Mouse (Mus musculus) erythroblast, embryonic 14.5 days (primary cell): ENCODE results near the gene Ldlrap1.

Experiments
- GATA1 ChIP-seq: IDR thresholded peaks from 2 replicates; pipeline ENCODE4 v1.6.1; 2012; ENCODE audit warnings: low read length, inconsistent platforms, mixed read lengths
- TAL1 ChIP-seq: IDR thresholded peaks from 3 replicates; pipeline ENCODE4 v1.6.1; 2012; ENCODE audit warnings: low read length, inconsistent platforms, mixed read lengths

GRCm38 (mm10) chr4:134775234-134775944 is 7.6 kb upstream of the Ldlrap1 start:
- TF ChIP-seq TAL1 = no peak
- TF ChIP-seq GATA1 = no peak
